Mouse (Mus musculus): ENCODE results near the gene Vmn1r215.
"Not testable (repeated sequence)": the region's sequence is repeated elsewhere in the genome, so short reads cannot be mapped to it uniquely, and the experiment has no call there.

Gene Vmn1r215

DNA sequence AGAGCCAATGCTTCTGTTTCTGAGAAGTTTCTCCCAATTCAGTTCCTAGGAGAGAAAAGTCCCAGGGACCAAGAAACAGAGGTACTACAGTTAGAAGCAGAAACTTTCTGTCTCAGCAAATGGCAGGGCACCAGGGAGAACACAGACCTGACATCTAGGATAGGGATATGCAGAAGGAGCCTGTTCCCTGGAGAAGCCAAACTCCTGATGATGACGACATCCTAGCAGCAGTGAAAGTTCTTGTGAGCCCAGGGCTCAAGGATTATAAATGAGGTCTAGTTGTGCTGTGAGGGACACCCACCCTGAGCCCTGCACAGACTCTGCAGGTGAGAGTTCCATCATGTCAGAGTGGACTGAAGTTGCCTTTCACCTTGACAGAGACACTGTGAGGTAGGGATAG is at the start of gene Vmn1r215:
TSS of gene Vmn1r215 (plus strand) at position 301 of the 400 bp plus-strand sequence.
- DNase-seq (ENCODE audit: low spot score in 2 of 2) = no peak

- DNase-seq (ENCODE audit: low spot score in 2 of 2) = no peak
These were observed 49.7 kb upstream of the Vmn1r215 start for GRCm38 (mm10) chr13:23018158-23018557.

- DNase-seq (ENCODE audit: low spot score in 2 of 2) = no peak
These were observed 43.0 kb upstream of the Vmn1r215 start for GRCm38 (mm10) chr13:23024812-23025211.

- DNase-seq (ENCODE audit: low spot score in 2 of 2) = no peak
These were observed 37.7 kb upstream of the Vmn1r215 start, which contains the start of gene Vmn1r214 for GRCm38 (mm10) chr13:23030118-23030517. Vmn1r214 (plus strand) TSS chr13:23030418.

GRCm38 (mm10) chr13:23057778-23058177 is 10.0 kb upstream of the Vmn1r215 start:
- DNase-seq (ENCODE audit: low spot score in 2 of 2) = no peak

GRCm38 (mm10) chr13:23069312-23069711 is 1.5 kb downstream of the Vmn1r215 start:
- DNase-seq (ENCODE audit: low spot score in 2 of 2) = no peak

DNA sequence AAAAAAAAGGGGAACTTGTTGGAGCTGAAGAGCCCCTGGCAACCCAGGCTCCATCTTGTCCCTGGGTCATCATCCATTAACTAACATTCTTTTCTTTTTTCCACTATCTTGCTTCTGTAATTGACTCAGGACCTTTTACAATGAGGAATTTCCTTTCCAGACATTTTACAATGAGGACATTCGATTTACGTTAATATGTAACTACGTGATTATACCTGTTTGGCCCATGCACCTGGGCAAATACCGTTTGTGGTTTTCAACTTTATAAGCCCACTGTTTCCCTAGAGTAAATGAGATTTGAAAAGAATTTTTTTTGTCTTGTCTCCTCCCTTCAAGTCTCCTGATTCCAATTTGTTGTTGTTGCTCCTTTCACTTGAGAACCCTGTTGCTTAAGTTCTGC is 26.6 kb downstream of the Vmn1r215 start:
- DNase-seq (ENCODE audit: low spot score in 2 of 2) = no peak

DNA sequence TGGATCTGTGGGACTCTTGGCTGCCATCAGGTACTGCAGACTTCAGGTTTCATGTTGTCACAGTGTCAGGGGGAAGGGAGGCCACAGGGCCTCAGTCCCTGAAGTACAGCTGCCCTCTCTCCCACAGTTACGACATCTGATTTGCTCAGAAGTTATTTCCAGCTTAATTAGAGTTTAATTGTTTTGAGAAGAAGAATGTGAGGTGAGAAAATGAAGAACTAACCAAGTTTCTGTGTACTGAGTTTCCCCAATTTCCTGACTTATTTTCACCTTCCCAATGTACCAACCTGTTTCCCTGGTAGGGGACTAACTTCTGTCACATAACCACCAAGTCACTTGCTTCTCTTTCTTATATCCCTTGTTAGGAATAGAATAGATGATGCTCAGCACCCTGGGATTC is 50.3 kb downstream of the Vmn1r215 start, which contains the start of gene Vmn1r217:
TSS of gene Vmn1r217 (minus strand) at position 101 of the 400 bp plus-strand sequence.
- not testable (repeated sequence) for DNase-seq (ENCODE audit: low spot score in 2 of 2)

DNA sequence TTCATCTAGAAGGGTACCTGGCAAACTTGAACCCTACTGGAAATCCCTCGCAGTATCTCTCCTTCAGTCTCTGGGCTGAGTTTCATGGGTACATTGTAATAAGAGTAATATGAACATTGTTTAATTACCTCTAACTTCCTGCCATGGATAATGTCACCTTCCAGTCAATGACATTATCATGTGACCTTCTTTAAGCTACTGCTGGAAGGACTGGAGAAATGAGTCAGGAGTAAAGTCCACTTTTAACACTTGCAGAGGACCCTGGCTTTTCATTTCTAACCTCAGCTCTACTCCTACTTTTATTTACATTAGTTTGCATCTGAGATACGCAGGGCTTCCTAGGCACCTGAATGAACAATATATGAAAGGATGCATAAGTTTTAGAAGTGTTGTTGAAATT is 52.8 kb downstream of the Vmn1r215 start:
- no peak for DNase-seq (ENCODE audit: low spot score in 2 of 2)

Measured in right cerebral cortex, adult 2 months (tissue).